Mouse (Mus musculus): ENCODE results near the gene Kcnk16. TPM values are rescaled to one million over a fixed set of nuclear protein-coding genes. Genes with fewer than 3 reads are reported as not detected.

The Kcnk16 gene
- polyA plus RNA-seq, 1 experiment from 2014 or later = 0.12 TPM

GRCm38 (mm10) chr14:20250237-20251171 is 18.5 kb downstream of the Kcnk16 start:
- no peaks in the 10 kb centered on the region for H3K36me3 ChIP-seq
- no peak overlapping the region for H3K4me3 ChIP-seq (replicated peaks)
- WGBS = 70% methylated on average over 14 of the region's 14 CpGs
- no peaks in the 10 kb centered on the region for H3K27me3 ChIP-seq
- no peaks in the 10 kb centered on the region for H3K9me3 ChIP-seq (replicated peaks)
- no peak overlapping the region for H3K9ac ChIP-seq
- no peak overlapping the region for H3K27ac ChIP-seq (replicated peaks)
- 0 out of 2 replicates have a peak, but pooled peaks have one; percentile 47 for ATAC-seq (ENCODE audit: insufficient number of reproducible peaks, low FRiP score, low TSS enrichment, low read depth)
- H3K4me1 ChIP-seq = no peaks in the 10 kb centered on the region
- H3K4me2 ChIP-seq (replicated peaks) = no peak overlapping the region

- H3K4me3 ChIP-seq (replicated peaks) = no peak overlapping the region
- 0 out of 2 replicates have a peak, but pooled peaks cover 4% of the 10 kb centered on the region for H3K4me1 ChIP-seq
- H3K27me3 ChIP-seq = no peaks in the 10 kb centered on the region
- no peak overlapping the region for H3K9ac ChIP-seq
- no peaks in the 10 kb centered on the region for H3K36me3 ChIP-seq
- no peaks in the 10 kb centered on the region for H3K9me3 ChIP-seq (replicated peaks)
- no peak for ATAC-seq (ENCODE audit: insufficient number of reproducible peaks, low FRiP score, low TSS enrichment, low read depth)
- H3K4me2 ChIP-seq (replicated peaks) = no peak overlapping the region
- no peak overlapping the region for H3K27ac ChIP-seq (replicated peaks)
- 87% methylated on average over 3 of the region's 3 CpGs for WGBS
Measured at GRCm38 (mm10) chr14:20248001-20248400, 21.0 kb downstream of the Kcnk16 start.

GRCm38 (mm10) chr14:20246811-20247266 is 22.2 kb downstream of the Kcnk16 start:
- no peaks in the 10 kb centered on the region for H3K9me3 ChIP-seq (replicated peaks)

GRCm38 (mm10) chr14:20245861-20246260 is 23.1 kb downstream of the Kcnk16 start:
- no peak overlapping the region for H3K27ac ChIP-seq (replicated peaks)
- no peak overlapping the region for H3K4me3 ChIP-seq (replicated peaks)
- no peaks in the 10 kb centered on the region for H3K36me3 ChIP-seq
- ATAC-seq (ENCODE audit: insufficient number of reproducible peaks, low FRiP score, low TSS enrichment, low read depth) = no peak
- no peak overlapping the region for H3K9ac ChIP-seq
- 81% methylated on average over 5 of the region's 5 CpGs for WGBS
- no peaks in the 10 kb centered on the region for H3K9me3 ChIP-seq (replicated peaks)
- H3K27me3 ChIP-seq = no peaks in the 10 kb centered on the region
- H3K4me1 ChIP-seq = 0 out of 2 replicates have a peak, but pooled peaks cover 5% of the 10 kb centered on the region
- H3K4me2 ChIP-seq (replicated peaks) = no peak overlapping the region

More at GRCm38 (mm10) chr14:20246811-20247266, 22.2 kb downstream of the Kcnk16 start:
- 42% methylated on average over 11 of the region's 11 CpGs for WGBS
- no peaks in the 10 kb centered on the region for H3K27me3 ChIP-seq
- H3K36me3 ChIP-seq = no peaks in the 10 kb centered on the region
- no peak overlapping the region for H3K27ac ChIP-seq (replicated peaks)
- H3K4me2 ChIP-seq (replicated peaks) = no peak overlapping the region
- ATAC-seq (ENCODE audit: insufficient number of reproducible peaks, low FRiP score, low TSS enrichment, low read depth) = no peak
- 0 out of 2 replicates have a peak, but pooled peaks cover 5% of the 10 kb centered on the region for H3K4me1 ChIP-seq
- H3K9ac ChIP-seq = no peak overlapping the region
- no peak overlapping the region for H3K4me3 ChIP-seq (replicated peaks)

- no peak overlapping the region for H3K27ac ChIP-seq (replicated peaks)
- no peaks in the 10 kb centered on the region for H3K9me3 ChIP-seq (replicated peaks)
- 52% methylated on average over 2 of the region's 2 CpGs for WGBS
- no peaks in the 10 kb centered on the region for H3K36me3 ChIP-seq
- no peak overlapping the region for H3K4me2 ChIP-seq (replicated peaks)
- 0 out of 2 replicates have a peak, but pooled peaks cover 5% of the 10 kb centered on the region for H3K4me1 ChIP-seq
- no peak for ATAC-seq (ENCODE audit: insufficient number of reproducible peaks, low FRiP score, low TSS enrichment, low read depth)
- H3K9ac ChIP-seq = no peak overlapping the region
- H3K27me3 ChIP-seq = no peaks in the 10 kb centered on the region
- H3K4me3 ChIP-seq (replicated peaks) = no peak overlapping the region
Measured at GRCm38 (mm10) chr14:20245318-20245717, 23.7 kb downstream of the Kcnk16 start.

- no peaks in the 10 kb centered on the region for H3K36me3 ChIP-seq
- H3K4me1 ChIP-seq = 0 out of 2 replicates have a peak, but pooled peaks cover 5% of the 10 kb centered on the region
- H3K27me3 ChIP-seq = no peaks in the 10 kb centered on the region
- no peaks in the 10 kb centered on the region for H3K9me3 ChIP-seq (replicated peaks)
- H3K27ac ChIP-seq (replicated peaks) = no peak overlapping the region
- no peak overlapping the region for H3K9ac ChIP-seq
- no peak overlapping the region for H3K4me3 ChIP-seq (replicated peaks)
- ATAC-seq (ENCODE audit: insufficient number of reproducible peaks, low FRiP score, low TSS enrichment, low read depth) = no peak
- 69% methylated on average over 3 of the region's 3 CpGs for WGBS
- no peak overlapping the region for H3K4me2 ChIP-seq (replicated peaks)
Measured at GRCm38 (mm10) chr14:20243158-20243557, 25.8 kb downstream of the Kcnk16 start.

- no peak overlapping the region for H3K4me3 ChIP-seq (replicated peaks)
- H3K4me2 ChIP-seq (replicated peaks) = no peak overlapping the region
- no peaks in the 10 kb centered on the region for H3K27me3 ChIP-seq
- H3K4me1 ChIP-seq = 0 out of 2 replicates have a peak, but pooled peaks cover 5% of the 10 kb centered on the region
- no peak; the same call in 1 of the 2 replicates for ATAC-seq (ENCODE audit: insufficient number of reproducible peaks, low FRiP score, low TSS enrichment, low read depth)
- 60% methylated on average over 8 of the region's 8 CpGs for WGBS
- no peaks in the 10 kb centered on the region for H3K9me3 ChIP-seq (replicated peaks)
- no peak overlapping the region for H3K27ac ChIP-seq (replicated peaks)
- no peak overlapping the region for H3K9ac ChIP-seq
- no peaks in the 10 kb centered on the region for H3K36me3 ChIP-seq
Measured at GRCm38 (mm10) chr14:20242454-20242853, 26.5 kb downstream of the Kcnk16 start.

GRCm38 (mm10) chr14:20234403-20234802 is 34.6 kb downstream of the Kcnk16 start:
- ATAC-seq (ENCODE audit: insufficient number of reproducible peaks, low FRiP score, low TSS enrichment, low read depth) = no peak
- 91% methylated on average over 2 of the region's 2 CpGs for WGBS
- no peaks in the 10 kb centered on the region for H3K9me3 ChIP-seq (replicated peaks)
- no peak overlapping the region for H3K4me3 ChIP-seq (replicated peaks)
- no peak overlapping the region for H3K9ac ChIP-seq
- no peak overlapping the region for H3K4me2 ChIP-seq (replicated peaks)
- no peaks in the 10 kb centered on the region for H3K27me3 ChIP-seq
- no peak overlapping the region for H3K27ac ChIP-seq (replicated peaks)
- H3K4me1 ChIP-seq = no peaks in the 10 kb centered on the region
- no peaks in the 10 kb centered on the region for H3K36me3 ChIP-seq

GRCm38 (mm10) chr14:20233016-20233980 is 35.7 kb downstream of the Kcnk16 start:
- H3K36me3 ChIP-seq = no peaks in the 10 kb centered on the region
- ATAC-seq (ENCODE audit: insufficient number of reproducible peaks, low FRiP score, low TSS enrichment, low read depth) = 0 out of 2 replicates have a peak, but pooled peaks have one; percentile 34
- no peaks in the 10 kb centered on the region for H3K9me3 ChIP-seq (replicated peaks)
- H3K4me3 ChIP-seq (replicated peaks) = no peak overlapping the region
- 57% methylated on average over 11 of the region's 11 CpGs for WGBS
- H3K27ac ChIP-seq (replicated peaks) = no peak overlapping the region
- no peaks in the 10 kb centered on the region for H3K27me3 ChIP-seq
- H3K4me2 ChIP-seq (replicated peaks) = no peak overlapping the region
- no peak overlapping the region for H3K9ac ChIP-seq
- no peaks in the 10 kb centered on the region for H3K4me1 ChIP-seq

- H3K36me3 ChIP-seq = no peaks in the 10 kb centered on the region
- no peak overlapping the region for H3K27ac ChIP-seq (replicated peaks)
- WGBS = 78% methylated on average over 7 of the region's 7 CpGs
- no peak overlapping the region for H3K9ac ChIP-seq
- H3K4me2 ChIP-seq (replicated peaks) = no peak overlapping the region
- no peak for ATAC-seq (ENCODE audit: insufficient number of reproducible peaks, low FRiP score, low TSS enrichment, low read depth)
- no peak overlapping the region for H3K4me3 ChIP-seq (replicated peaks)
- no peaks in the 10 kb centered on the region for H3K4me1 ChIP-seq
- no peaks in the 10 kb centered on the region for H3K9me3 ChIP-seq (replicated peaks)
- H3K27me3 ChIP-seq = no peaks in the 10 kb centered on the region
Measured at GRCm38 (mm10) chr14:20230063-20230491, 38.9 kb downstream of the Kcnk16 start.

All from embryonic facial prominence, embryonic 15.5 days (tissue).